Mouse (Mus musculus) erythroblast, embryonic 14.5 days (primary cell): ENCODE data around the gene Rcc2.

Experiments used
- GATA1 ChIP-seq: IDR thresholded peaks from 2 replicates; pipeline ENCODE4 v1.6.1; 2012; ENCODE audit warnings: low read length, inconsistent platforms, mixed read lengths
- TAL1 ChIP-seq: IDR thresholded peaks from 3 replicates; pipeline ENCODE4 v1.6.1; 2012; ENCODE audit warnings: low read length, inconsistent platforms, mixed read lengths

GRCm38 (mm10) chr4:140718436-140718835 lies 18.1 kb downstream of the Rcc2 start:
- TF ChIP-seq TAL1 (no peak), GATA1 (no peak)
